Mouse (Mus musculus) hindbrain, embryonic 10.5 days (tissue): ENCODE data around the gene Rpl13a. TPM values are rescaled to one million over a fixed set of nuclear protein-coding genes. Genes with fewer than 3 reads are reported as not detected.
"Not testable (repeated sequence)": the region's sequence is repeated elsewhere in the genome, so short reads cannot be mapped to it uniquely, and the experiment has no call there.

Experiments
- DNase-seq: peaks from one replicate; pipeline ENCODE4 v3.0.0-alpha.2; 2017; ENCODE audit warnings: low spot score
- H3K27ac ChIP-seq: fragments of 300-500 bp; sonication (generic); 2 replicates; pipeline ENCODE4 v1.5.1; 2016; ENCODE audit warnings: mild to moderate bottlenecking, moderate library complexity
- H3K27me3 ChIP-seq: fragments of 300-500 bp; sonication (generic); 2 replicates; pipeline ENCODE4 v1.6.1; 2016; ENCODE audit warnings: mild to moderate bottlenecking; ENCODE audit not compliant: poor library complexity, insufficient read depth, severe bottlenecking
- H3K36me3 ChIP-seq: fragments of 300-500 bp; sonication (generic); 2 replicates; pipeline ENCODE4 v1.6.1; 2016; ENCODE audit warnings: mild to moderate bottlenecking, moderate library complexity
- H3K4me1 ChIP-seq: fragments of 300-500 bp; sonication (generic); replicated peaks from 2 replicates; pipeline ENCODE4 v1.6.1; 2016; ENCODE audit warnings: mild to moderate bottlenecking
- H3K4me3 ChIP-seq: fragments of 300-500 bp; sonication (generic); 2 replicates; pipeline ENCODE4 v1.5.1; 2016; ENCODE audit warnings: mild to moderate bottlenecking, moderate library complexity
- H3K9me3 ChIP-seq: fragments of 300-500 bp; sonication (generic); 2 replicates; pipeline ENCODE4 v1.6.1; 2016; ENCODE audit warnings: mild to moderate bottlenecking, moderate library complexity
- WGBS: fragments of 180-500 bp; shearing (Covaris S2); methylation state at CpG from one replicate; pipeline ENCODE4 v1.1.7; 2016; 5-methylcytosine and 5-hydroxymethylcytosine counted together
- polyA plus RNA-seq: library from polyadenylated mRNA; unstranded; fragments of >200 nt; fragmentation: Nextera tagmentation; extraction: Ambion mirVana; gene quantifications from 2 replicates; pipeline ENCODE4 v1.2.1, GENCODE M21; 2016

The Rpl13a gene
- polyA plus RNA-seq, 1 experiment from 2014 or later: 1,174 TPM

DNA sequence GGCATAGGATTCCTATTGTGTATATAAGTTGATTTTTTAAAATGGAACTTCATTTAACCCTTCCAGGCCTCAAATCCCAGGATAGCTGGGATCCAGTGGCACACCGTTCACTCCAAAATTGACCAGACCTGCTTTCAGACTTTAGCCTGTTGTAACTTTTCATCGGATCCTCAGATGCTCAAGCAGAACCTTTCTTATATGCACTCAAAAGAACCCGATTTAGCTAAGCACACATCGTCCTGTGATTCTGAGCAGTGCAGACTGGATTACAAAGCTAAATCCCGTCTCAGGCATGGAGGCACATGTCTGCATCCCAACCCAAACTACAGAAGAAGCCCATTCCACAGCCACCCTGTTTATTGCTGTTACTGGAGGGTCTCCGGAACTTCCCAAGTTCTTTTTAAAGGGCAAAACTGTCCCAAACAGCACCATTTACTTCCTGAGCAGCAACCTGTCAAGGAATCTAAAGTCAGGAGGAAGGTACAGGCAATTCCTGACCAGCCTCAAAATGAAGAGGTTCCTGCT is 799 bp downstream of the Rpl13a start:
- DNase-seq: no peak
- Histone ChIP-seq H3K27ac (peak overlapping the region; percentile 100), H3K27me3 (no peaks in the 10 kb centered on the region), H3K4me1 (peaks cover 55% of the 10 kb centered on the region), H3K9me3 (no peaks in the 10 kb centered on the region), H3K36me3 (peaks cover 38% of the 10 kb centered on the region), H3K4me3 (peak overlapping the region; percentile 90)
- 2% methylated on average over 6 of the region's 6 CpGs for WGBS

DNA sequence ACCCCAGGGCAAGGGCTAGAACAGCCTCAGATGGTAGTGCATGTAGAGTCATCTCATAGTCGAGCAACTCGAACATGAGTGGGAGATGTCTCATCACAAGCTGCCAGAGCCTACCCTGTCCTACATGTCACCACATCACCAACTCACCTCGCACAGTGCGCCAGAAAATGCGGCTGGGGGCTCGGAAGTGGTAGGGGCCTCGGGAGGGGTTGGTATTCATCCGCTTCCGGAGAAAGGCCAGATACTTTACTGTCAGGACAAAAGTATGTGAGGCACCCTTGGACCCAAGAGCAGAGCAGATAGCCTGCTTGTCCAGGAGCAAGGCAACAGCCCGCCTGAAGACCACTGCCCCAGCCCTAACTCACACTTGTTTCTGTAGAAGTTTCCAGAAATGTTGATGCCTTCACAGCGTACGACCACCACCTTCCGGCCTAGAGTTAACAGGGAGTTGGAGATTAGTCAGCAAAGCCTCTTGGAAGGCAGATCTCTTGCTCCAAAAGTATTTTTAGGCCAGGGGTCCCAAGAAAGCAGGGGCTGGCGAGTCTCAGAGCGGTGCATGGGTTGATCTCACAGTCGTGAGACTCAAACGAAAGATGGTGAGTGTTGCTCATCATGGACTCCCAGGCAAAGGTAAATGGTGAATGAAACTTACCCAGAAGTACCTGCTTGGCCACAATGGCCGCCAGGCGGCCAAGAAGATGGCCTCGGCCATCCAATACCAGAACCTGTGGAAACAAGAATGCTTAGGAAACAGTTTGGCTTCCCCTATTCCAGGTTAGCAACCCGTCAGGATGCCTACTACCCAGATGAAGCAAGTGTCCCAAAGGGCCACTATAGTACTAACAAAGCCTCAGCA is 1.5 kb downstream of the Rpl13a start:
- Histone ChIP-seq H3K9me3 (no peaks in the 10 kb centered on the region), H3K27ac (peak overlapping the region; percentile 100), H3K4me3 (peak overlapping the region; percentile 90), H3K27me3 (no peaks in the 10 kb centered on the region), H3K36me3 (peaks cover 45% of the 10 kb centered on the region), H3K4me1 (peaks cover 60% of the 10 kb centered on the region)
- WGBS: 53% methylated on average over 21 of the region's 21 CpGs
- DNase-seq: peak; percentile 40

DNA sequence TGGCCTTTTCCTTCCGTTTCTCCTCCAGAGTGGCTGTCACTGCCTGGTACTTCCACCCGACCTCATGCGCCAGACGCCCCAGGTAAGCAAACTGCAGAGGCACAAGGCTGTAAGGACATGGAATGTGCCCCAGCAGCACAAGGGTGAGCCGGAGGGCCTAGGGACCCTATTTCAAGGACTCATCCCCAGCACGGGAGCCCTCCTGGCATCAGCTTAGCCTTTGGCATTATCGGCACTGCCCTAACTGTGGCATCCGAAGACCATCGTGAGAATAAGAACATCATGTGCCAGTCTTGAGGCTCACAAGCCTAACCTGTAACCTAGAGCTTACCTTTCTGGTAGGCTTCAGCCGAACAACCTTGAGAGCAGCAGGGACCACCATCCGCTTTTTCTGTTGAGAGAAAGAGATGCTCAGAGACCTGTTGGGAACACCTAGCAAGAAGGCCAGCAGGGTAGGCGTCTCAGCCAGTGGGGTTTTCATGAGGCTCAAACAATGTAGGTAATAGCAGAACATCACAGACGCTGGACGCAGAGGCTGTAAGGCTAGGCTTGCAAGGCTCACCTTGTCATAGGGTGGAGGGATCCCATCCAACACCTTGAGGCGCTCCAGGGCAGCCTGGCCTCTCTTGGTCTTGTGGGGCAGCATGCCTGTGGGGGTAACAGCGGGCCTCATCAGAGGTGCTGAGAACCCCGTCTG is 2.3 kb downstream of the Rpl13a start:
- H3K27ac ChIP-seq: peak overlapping the region; percentile 100
- peaks cover 67% of the 10 kb centered on the region for H3K4me1 ChIP-seq
- DNase-seq: no peak
- peaks cover 53% of the 10 kb centered on the region for H3K36me3 ChIP-seq
- WGBS: 81% methylated on average over 17 of the region's 17 CpGs
- no peaks in the 10 kb centered on the region for H3K9me3 ChIP-seq
- no peaks in the 10 kb centered on the region for H3K27me3 ChIP-seq
- H3K4me3 ChIP-seq: peak overlapping the region; percentile 90

DNA sequence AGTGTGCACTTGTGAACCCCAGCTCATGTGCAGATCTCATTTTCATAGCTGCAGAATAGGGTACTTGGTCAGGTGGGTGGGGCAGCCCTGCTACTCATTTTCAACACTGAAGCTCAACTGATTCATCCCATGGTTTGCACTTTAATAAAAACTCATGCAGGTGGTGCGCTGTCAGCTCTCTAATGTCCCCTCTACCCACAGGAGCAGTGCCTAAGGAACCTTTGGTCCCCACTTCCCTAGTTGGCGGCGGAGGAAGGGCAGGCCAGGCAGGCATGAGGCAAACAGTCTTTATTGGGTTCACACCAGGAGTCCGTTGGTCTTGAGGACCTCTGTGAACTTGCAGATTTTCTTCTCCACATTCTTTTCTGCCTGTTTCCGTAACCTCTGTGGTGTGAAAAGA is 2.9 kb downstream of the Rpl13a start:
- Histone ChIP-seq H3K36me3 (peaks cover 59% of the 10 kb centered on the region), H3K4me3 (peak overlapping the region; percentile 90), H3K27ac (peak overlapping the region; percentile 99), H3K4me1 (peaks cover 71% of the 10 kb centered on the region)
- not testable (repeated sequence) for H3K27me3 ChIP-seq, H3K9me3 ChIP-seq
- 67% methylated on average over 5 of the region's 5 CpGs for WGBS
- DNase-seq: peak; percentile 35

DNA sequence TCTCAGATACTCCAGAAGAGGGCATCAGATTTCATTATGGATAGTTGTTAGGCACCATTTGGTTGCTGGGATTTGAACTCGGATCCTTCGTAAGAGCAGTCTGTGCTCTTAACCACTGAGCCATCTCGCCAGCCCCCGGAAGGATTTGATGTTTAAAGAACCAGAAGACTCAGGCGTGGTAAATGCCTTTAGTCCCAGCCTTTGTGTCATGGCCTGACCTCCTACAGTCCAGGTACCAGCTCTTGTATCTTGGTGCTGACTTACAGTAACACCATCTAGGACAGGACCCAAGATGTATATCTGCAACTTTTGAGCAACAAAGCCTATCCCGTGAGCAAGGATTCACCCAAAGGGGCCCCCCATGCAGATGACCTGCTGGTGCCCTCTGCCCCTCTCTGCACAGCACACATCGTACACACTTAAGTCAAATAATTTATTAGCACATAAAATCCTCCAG is 3.4 kb downstream of the Rpl13a start:
- WGBS: 22% methylated on average over 7 of the region's 7 CpGs
- peak overlapping the region; percentile 90 for H3K4me3 ChIP-seq
- DNase-seq: peak; percentile 52
- peak overlapping the region; percentile 99 for H3K27ac ChIP-seq
- H3K27me3 ChIP-seq: no peaks in the 10 kb centered on the region
- peaks cover 64% of the 10 kb centered on the region for H3K36me3 ChIP-seq
- no peaks in the 10 kb centered on the region for H3K9me3 ChIP-seq
- peaks cover 68% of the 10 kb centered on the region for H3K4me1 ChIP-seq

DNA sequence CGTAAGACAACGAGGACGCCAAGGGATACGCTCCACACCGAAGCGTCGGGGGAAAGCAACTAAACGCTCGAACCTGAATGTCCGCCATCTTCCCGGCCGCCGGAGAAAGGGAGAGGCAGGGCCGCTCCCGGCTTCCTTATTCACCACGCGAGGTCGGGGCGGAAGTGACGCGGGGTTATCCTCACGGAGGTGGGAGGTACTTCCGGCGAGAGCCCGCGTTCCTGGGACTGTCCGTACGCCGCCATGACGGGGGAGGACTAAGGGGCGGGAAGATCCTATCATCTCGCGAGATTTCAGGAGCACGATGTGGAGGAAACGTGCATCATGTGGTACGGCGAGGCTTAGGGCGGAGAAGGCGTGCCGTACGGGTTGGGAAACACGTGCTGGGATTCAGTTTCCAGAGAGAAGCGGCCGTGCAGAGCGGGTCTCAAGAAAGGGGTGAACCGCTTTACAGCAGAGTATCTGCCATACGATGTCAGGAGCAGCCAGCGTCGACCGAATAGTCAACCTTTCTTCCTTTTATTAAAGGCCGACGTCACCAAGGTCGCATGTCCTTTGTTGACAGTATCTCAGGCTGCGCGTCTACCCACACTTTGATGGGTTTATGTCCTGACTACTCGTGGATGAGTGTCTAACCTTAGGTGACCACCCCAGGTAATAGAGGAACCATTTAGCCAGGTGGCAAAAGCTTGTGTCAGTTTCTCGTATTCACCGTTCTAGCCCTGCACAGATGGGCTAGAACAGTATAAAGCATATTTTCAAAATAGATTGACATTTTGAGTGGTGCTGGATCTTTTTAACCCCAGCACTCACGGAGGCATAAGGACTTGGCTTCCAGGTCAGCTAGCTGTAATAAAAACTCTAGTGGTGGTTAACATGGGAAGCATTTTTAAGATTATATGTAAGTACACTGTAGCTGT is 4.1 kb downstream of the Rpl13a start, which contains the start of gene Rps11:
TSS of gene Rps11 (minus strand) at position 216 of the 920 bp plus-strand sequence.
- H3K4me3 ChIP-seq: peak within 1 kb of the TSS; percentile 90
- no peaks in the 10 kb centered on the region for H3K27me3 ChIP-seq
- H3K9me3 ChIP-seq: no peaks in the 10 kb centered on the region
- H3K27ac ChIP-seq: peak within 1 kb of the TSS; percentile 99
- peak; percentile 99 for DNase-seq
- under 1% methylated on average over 59 of the region's 59 CpGs for WGBS
- H3K4me1 ChIP-seq: peaks cover 61% of the 10 kb centered on the region
- H3K36me3 ChIP-seq: peaks cover 71% of the 10 kb centered on the region

DNA sequence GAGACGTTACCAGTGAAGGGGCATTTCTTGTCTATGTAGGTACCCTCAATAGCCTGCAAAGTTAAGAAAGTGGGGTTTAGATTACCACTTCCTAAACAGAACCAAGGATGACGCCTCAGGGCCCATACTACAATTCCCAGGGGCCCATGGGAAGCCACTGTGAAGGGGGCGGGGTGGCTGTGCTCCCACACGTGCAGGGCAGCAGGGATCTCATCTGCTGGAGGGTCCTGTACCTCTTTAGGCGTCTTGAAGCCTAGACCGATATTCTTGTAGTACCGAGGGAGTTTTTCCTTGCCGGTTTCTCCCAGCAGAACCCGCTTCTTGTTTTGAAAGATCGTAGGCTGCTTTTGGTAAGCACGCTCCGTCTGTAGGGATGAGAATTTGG is 5.4 kb downstream of the Rpl13a start:
- Histone ChIP-seq H3K27ac (peak overlapping the region; percentile 99), H3K9me3 (no peaks in the 10 kb centered on the region), H3K4me3 (peak overlapping the region; percentile 90), H3K27me3 (no peaks in the 10 kb centered on the region), H3K4me1 (peaks cover 55% of the 10 kb centered on the region), H3K36me3 (peaks cover 84% of the 10 kb centered on the region)
- DNase-seq: no peak
- 26% methylated on average over 12 of the region's 12 CpGs for WGBS

DNA sequence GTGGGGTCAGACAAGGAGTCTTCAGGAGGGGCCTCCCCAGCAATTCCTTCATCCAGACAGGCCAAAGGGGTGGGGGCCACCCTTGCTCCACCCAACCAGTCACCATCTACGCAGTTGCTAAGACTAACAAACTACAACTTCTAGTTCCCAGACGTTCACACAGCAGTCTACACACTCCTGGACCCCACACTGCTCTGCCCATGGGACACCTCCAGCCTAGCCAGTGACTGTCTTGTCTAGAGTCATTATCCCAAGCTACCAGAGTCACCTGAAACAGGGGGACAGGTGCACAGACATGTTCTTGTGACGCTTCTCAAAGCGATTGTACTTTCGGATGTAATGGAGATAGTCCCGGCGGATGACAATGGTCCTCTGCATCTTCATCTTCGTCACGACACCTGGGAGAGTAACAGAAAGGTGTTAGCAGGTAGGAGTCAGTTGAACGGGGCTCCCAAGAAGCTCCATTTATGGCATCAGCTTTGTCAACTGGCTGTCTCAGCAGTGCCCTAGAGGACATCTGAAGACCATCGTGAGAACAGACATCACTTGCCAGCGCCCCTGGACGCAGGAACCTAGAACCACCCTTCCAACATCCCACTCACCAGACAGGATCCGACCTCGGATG is 5.9 kb downstream of the Rpl13a start:
- Histone ChIP-seq H3K9me3 (no peaks in the 10 kb centered on the region), H3K27me3 (no peaks in the 10 kb centered on the region), H3K4me1 (peaks cover 60% of the 10 kb centered on the region), H3K4me3 (peak overlapping the region; percentile 90), H3K27ac (peak overlapping the region; percentile 99), H3K36me3 (peaks cover 86% of the 10 kb centered on the region)
- no peak for DNase-seq
- 88% methylated on average over 15 of the region's 15 CpGs for WGBS

DNA sequence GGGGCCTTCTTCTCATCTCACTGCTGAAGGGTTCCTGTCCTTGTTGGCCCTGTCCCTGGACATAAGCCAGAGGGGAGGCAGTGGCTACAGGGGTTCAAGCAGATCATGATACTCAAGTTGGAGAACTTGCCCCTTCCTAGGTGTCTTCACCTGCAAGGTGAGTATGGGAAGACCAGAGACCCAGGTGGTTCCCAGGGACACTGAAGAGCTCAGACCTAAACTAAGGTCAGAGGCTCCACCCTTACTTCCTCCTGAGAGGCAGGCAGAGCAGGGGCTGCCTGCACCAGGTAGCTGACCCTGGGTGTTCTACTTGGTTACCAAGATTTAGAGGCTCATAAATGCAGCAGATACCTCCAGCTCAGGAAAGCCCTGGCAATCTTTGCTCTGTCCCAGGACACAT is 6.6 kb downstream of the Rpl13a start:
- Histone ChIP-seq H3K4me3 (0 out of 2 replicates have a peak overlapping the region, but pooled peaks have one; percentile 16), H3K27me3 (no peaks in the 10 kb centered on the region), H3K36me3 (peaks cover 80% of the 10 kb centered on the region), H3K4me1 (peaks cover 56% of the 10 kb centered on the region), H3K9me3 (no peaks in the 10 kb centered on the region), H3K27ac (peak overlapping the region; percentile 18; the same call in 1 of the 2 replicates)
- no peak for DNase-seq

DNA sequence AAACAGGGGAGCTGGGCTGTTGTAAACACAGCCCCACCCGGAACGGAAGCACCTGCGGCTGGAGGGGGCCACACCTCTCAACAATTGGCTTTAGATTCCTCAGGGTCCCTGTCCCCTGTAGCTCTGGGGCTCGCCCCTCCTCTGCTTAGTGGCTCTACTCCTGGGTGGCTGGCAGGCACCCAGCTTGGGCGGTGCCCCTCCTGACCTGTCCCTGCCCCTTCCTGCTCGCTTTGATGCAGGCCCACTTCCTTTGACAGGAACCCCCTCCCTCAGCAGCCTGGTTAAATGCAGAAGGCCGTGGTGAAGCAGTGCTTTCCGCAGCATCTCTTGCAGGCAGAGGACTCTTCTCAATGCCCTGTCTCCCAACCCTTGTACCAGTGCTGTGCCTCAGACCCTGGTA is 7.2 kb downstream of the Rpl13a start:
- peak overlapping the region; percentile 16; the same call in 1 of the 2 replicates for H3K4me3 ChIP-seq
- no peak for DNase-seq
- no peaks in the 10 kb centered on the region for H3K27me3 ChIP-seq
- WGBS: 85% methylated on average over 8 of the region's 8 CpGs
- H3K27ac ChIP-seq: peak overlapping the region; percentile 37; the same call in 1 of the 2 replicates
- H3K4me1 ChIP-seq: peaks cover 50% of the 10 kb centered on the region
- peaks cover 75% of the 10 kb centered on the region for H3K36me3 ChIP-seq
- H3K9me3 ChIP-seq: no peaks in the 10 kb centered on the region

DNA sequence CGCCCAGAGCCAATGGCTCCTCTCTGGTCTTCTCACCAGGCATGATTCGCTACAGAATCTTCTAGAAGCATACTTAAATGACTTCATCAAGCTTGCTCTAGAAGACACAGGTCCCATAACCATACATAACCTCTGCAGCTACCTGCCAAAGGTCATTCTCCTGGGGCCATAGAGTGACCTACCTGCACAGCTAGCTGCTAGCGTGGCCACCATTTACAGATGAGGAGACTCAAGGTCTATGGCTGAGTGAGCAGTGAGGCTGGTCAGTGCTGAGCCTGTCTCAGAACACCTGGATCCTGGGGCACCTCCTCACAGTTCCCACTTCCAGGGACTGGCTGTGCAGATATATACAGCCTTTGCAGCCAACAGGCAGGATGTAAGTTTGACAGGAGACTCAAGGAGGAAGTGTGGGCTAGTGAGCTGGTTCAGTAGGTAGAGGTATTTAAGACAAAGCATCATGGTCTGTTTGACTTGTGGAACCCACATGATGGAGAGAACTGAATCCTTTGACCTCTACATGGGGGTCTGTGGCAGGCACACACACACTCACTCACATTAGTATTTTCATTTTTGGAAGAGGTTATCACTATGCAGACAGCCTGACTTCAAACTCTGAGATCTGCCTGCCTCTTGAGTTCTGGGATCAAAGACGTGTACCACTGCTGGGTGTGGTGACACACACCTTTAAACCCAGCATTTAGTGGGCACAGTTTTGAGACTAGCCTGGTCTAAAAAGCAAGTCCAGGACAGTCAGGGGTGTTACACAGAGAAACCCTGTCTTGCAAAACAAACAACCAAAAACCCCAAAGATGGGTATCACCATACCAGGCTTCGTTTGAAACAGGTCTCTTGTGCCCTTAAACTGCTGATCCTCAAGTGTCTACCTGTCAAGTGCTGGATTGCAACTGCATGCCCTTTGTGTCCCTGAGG is 8.5 kb downstream of the Rpl13a start:
- no peak overlapping the region for H3K27ac ChIP-seq
- peaks cover 61% of the 10 kb centered on the region for H3K36me3 ChIP-seq
- WGBS: 84% methylated on average over 5 of the region's 5 CpGs
- H3K9me3 ChIP-seq: no peaks in the 10 kb centered on the region
- H3K27me3 ChIP-seq: no peaks in the 10 kb centered on the region
- H3K4me3 ChIP-seq: no peak overlapping the region
- no peak for DNase-seq
- H3K4me1 ChIP-seq: peaks cover 39% of the 10 kb centered on the region
